Mouse (Mus musculus): ENCODE results near the gene Acox2. TPM values are rescaled to one million over a fixed set of nuclear protein-coding genes. Genes with fewer than 3 reads are reported as not detected.

Gene Acox2
- polyA plus RNA-seq, 1 experiment from 2014 or later = 74.1 TPM

DNA sequence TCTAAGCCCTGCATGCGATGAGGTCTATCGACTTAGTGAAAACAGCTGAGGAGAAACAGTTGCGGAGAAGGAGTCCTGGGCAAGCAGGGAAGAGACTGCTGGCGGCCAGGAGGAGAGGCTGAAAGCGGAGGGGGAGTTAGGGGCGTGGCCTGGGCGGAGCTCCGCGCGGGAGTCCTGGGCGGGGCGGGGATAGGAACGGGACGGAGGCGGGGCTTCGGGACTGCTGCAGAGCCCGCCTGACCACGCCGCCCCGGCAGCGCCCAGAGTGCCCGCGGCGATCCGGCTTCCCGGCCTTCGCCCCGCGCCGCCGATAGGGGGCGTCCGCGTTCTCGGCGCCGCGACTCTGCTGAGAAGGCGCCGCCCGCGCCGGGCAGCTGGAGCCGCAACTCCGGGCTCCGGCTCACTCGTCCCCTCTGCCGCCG is 45.3 kb downstream of the Acox2 start, which contains the start of gene Kctd6:
TSS of gene Kctd6 (plus strand) at position 338 of the 422 bp plus-strand sequence.
- ATAC-seq (ENCODE audit: low read depth) = peak; percentile 93
- 0% methylated on average over 19 of the region's 49 CpGs for WGBS (ENCODE audit: insufficient replicate concordance)
- Histone ChIP-seq H3K4me3 (ENCODE audit: low read depth, low read length) (peak within 1 kb of the TSS; percentile 83), H3K9me3 (replicated peaks; ENCODE audit: control insufficient read depth, low read length) (no peaks in the 10 kb centered on the region), H3K4me1 (ENCODE audit: control insufficient read depth, low read depth, low read length) (peaks cover 14% of the 10 kb centered on the region), H3K27ac (ENCODE audit: low read length) (peak within 1 kb of the TSS; percentile 93), H3K36me3 (ENCODE audit: control insufficient read depth, insufficient read depth) (no peaks in the 10 kb centered on the region), H3K9ac (ENCODE audit: low read depth, low read length) (peak within 1 kb of the TSS; percentile 92), H3K27me3 (ENCODE audit: control insufficient read depth, insufficient read depth, low read depth, low read length) (no peaks in the 10 kb centered on the region), H3K4me2 (ENCODE audit: low read depth, low read length) (peak within 1 kb of the TSS; percentile 96)

DNA sequence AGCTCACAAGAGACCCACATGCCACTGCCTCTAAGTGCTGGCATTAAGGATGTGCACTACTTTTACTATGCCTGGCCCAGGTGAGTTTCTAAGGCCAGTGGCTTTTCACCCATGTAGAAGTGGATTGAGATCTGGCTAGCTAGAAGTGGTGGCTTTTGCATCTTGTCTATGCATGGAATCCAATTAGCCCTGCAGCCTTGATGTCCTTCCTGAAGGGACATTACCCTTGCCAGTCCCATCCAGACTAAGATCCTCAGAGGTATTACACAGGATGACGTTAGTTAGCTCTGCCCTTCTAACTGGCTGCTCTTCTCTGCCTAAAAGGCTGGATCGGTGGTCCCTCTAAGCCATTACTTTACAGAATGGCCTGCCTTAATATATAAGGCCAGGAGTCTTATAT is 46.2 kb downstream of the Acox2 start:
- H3K36me3 ChIP-seq (ENCODE audit: control insufficient read depth, insufficient read depth) = no peaks in the 10 kb centered on the region
- no peak overlapping the region for H3K4me2 ChIP-seq (ENCODE audit: low read depth, low read length)
- H3K9ac ChIP-seq (ENCODE audit: low read depth, low read length) = no peak overlapping the region
- no peak overlapping the region for H3K4me3 ChIP-seq (ENCODE audit: low read depth, low read length)
- no peaks in the 10 kb centered on the region for H3K9me3 ChIP-seq (replicated peaks; ENCODE audit: control insufficient read depth, low read length)
- no peak overlapping the region for H3K27ac ChIP-seq (ENCODE audit: low read length)
- ATAC-seq (ENCODE audit: low read depth) = no peak
- no peaks in the 10 kb centered on the region for H3K27me3 ChIP-seq (ENCODE audit: control insufficient read depth, insufficient read depth, low read depth, low read length)
- H3K4me1 ChIP-seq (ENCODE audit: control insufficient read depth, low read depth, low read length) = peaks cover 14% of the 10 kb centered on the region
- WGBS (ENCODE audit: insufficient replicate concordance) = 68% methylated on average over 2 of the region's 2 CpGs

DNA sequence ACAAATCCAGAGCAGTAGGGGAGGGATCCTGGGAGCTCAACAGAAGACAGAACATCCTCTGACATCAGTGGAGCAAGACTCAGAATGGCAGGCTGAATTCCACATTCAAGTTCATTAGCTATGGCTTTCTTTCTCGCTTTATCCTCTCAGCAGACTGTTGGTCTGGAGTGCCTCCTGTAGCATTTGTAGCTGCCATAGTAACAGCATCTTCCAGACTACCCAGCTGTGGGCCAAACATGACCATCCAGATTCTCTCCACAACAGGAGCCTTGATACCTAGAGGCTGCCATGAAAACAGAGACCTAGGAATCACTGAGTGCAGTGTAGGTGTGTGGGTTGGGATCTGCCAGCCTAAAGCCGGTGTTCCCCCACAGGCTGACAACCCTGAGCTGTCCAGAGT is 49.3 kb downstream of the Acox2 start:
- no peaks in the 10 kb centered on the region for H3K27me3 ChIP-seq (ENCODE audit: control insufficient read depth, insufficient read depth, low read depth, low read length)
- no peaks in the 10 kb centered on the region for H3K36me3 ChIP-seq (ENCODE audit: control insufficient read depth, insufficient read depth)
- no peaks in the 10 kb centered on the region for H3K9me3 ChIP-seq (replicated peaks; ENCODE audit: control insufficient read depth, low read length)
- ATAC-seq (ENCODE audit: low read depth) = no peak
- H3K9ac ChIP-seq (ENCODE audit: low read depth, low read length) = no peak overlapping the region
- H3K4me3 ChIP-seq (ENCODE audit: low read depth, low read length) = no peak overlapping the region
- peaks cover 4% of the 10 kb centered on the region; the same call in 1 of the 2 replicates for H3K4me1 ChIP-seq (ENCODE audit: control insufficient read depth, low read depth, low read length)
- WGBS (ENCODE audit: insufficient replicate concordance) = 68% methylated on average over 2 of the region's 2 CpGs
- H3K4me2 ChIP-seq (ENCODE audit: low read depth, low read length) = no peak overlapping the region
- no peak overlapping the region for H3K27ac ChIP-seq (ENCODE audit: low read length)

DNA sequence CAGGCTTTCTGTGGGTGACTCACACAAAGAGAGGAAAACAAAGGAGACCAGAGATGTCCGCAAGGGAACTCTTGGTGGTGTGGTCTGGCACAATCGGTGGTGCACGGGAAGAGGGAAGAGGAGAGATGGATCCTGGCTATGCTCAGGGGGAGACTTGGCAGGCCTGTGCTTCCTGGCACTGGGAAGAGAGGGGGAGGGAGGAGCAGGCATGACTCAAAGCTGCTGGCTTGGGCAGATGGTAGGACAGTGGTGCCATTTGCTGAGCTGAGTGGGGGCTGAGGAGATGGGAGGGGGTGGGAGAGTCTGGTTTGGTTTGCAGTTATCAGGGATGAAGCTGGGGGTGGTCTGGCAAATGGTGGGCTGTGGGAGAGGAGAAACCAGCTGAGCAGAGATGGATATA is 50.3 kb downstream of the Acox2 start:
- no peaks in the 10 kb centered on the region for H3K9me3 ChIP-seq (replicated peaks; ENCODE audit: control insufficient read depth, low read length)
- WGBS (ENCODE audit: insufficient replicate concordance) = 71% methylated on average over 3 of the region's 3 CpGs
- no peak overlapping the region for H3K9ac ChIP-seq (ENCODE audit: low read depth, low read length)
- H3K36me3 ChIP-seq (ENCODE audit: control insufficient read depth, insufficient read depth) = no peaks in the 10 kb centered on the region
- no peak overlapping the region for H3K4me3 ChIP-seq (ENCODE audit: low read depth, low read length)
- ATAC-seq (ENCODE audit: low read depth) = no peak
- no peaks in the 10 kb centered on the region for H3K27me3 ChIP-seq (ENCODE audit: control insufficient read depth, insufficient read depth, low read depth, low read length)
- no peaks in the 10 kb centered on the region for H3K4me1 ChIP-seq (ENCODE audit: control insufficient read depth, low read depth, low read length)
- no peak overlapping the region for H3K4me2 ChIP-seq (ENCODE audit: low read depth, low read length)
- H3K27ac ChIP-seq (ENCODE audit: low read length) = no peak overlapping the region

DNA sequence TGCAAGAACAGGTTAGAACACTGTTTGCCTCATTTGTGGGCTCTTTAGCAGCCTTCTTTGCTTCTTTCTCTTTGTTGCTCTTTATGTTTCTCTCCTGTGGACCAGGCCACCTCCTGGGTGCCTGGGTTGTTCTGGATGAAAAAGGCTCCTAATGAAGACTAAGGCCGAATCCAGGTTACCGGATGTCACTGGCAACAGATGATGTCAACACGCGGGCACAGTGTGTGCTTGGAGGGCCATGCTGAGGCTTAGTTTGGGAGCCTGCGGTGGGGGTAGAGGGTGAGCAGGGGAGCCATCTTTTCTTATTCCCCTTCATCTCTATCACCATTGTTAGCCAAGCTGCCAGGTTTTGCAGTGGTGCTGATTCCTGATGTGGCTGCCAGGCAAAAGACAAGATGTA is 51.6 kb downstream of the Acox2 start:
- Histone ChIP-seq H3K9ac (ENCODE audit: low read depth, low read length) (no peak overlapping the region), H3K4me2 (ENCODE audit: low read depth, low read length) (no peak overlapping the region), H3K27ac (ENCODE audit: low read length) (no peak overlapping the region), H3K9me3 (replicated peaks; ENCODE audit: control insufficient read depth, low read length) (no peaks in the 10 kb centered on the region), H3K4me3 (ENCODE audit: low read depth, low read length) (no peak overlapping the region), H3K27me3 (ENCODE audit: control insufficient read depth, insufficient read depth, low read depth, low read length) (no peaks in the 10 kb centered on the region), H3K36me3 (ENCODE audit: control insufficient read depth, insufficient read depth) (no peaks in the 10 kb centered on the region), H3K4me1 (ENCODE audit: control insufficient read depth, low read depth, low read length) (no peaks in the 10 kb centered on the region)
- no peak for ATAC-seq (ENCODE audit: low read depth)
- 72% methylated on average over 5 of the region's 5 CpGs for WGBS (ENCODE audit: insufficient replicate concordance)

DNA sequence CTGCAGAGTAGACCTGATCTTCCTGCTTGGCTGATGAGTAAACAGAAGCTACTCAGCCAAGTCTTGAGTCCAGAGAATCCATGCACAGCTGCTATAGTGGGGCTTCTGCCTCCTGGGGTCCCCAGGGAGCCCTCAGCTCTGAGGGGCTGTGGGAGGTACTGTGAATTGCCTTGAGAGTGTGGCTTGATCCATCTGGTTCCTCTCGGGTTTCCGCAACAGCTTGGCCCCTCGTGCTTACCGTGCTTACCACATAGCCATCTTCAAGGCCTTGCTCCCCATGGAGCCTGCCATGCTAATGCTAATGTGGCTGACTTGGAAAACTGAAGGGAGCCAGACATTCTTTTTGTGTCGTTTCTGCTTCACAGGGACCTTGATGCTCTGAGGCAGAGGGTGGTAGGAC is 52.0 kb downstream of the Acox2 start:
- ATAC-seq (ENCODE audit: low read depth) = no peak
- H3K4me2 ChIP-seq (ENCODE audit: low read depth, low read length) = no peak overlapping the region
- WGBS (ENCODE audit: insufficient replicate concordance) = 58% methylated on average over 5 of the region's 5 CpGs

DNA sequence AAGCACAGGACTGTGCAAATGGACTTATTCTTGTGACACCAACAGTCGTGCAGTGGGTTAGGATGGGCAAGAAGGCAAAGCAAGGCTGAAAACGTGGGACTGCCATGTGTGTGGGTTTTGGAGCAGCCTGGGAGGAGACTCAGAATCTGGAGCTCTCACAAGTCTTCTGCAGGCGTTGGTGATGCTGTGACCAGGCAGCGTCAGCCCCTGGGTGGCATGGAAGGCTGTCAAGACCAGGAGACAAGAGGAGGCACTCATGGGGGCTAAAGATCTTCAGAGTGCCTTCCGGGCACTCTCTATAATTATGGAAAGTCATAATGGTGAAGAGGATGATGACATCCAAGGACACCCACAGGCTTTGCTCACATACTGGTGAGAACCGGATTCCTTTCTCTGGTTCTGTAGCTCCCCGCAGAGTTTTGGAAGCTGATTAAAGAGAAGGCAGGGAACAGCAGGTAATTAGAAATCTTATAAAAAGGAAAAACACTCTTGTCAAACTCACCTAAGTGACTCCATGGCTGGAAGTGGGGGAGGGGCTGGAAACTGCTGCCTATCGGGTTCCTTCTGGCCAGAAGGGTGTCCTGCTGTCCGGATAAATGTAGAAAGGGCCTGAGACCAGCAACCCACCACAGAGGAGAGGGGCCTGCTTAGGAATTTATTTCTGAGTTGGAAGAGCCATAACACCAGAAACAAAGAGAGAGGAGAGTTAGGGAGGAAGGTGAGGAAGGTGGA is 52.8 kb downstream of the Acox2 start:
- Histone ChIP-seq H3K9ac (ENCODE audit: low read depth, low read length) (no peak overlapping the region), H3K27ac (ENCODE audit: low read length) (no peak overlapping the region), H3K27me3 (ENCODE audit: control insufficient read depth, insufficient read depth, low read depth, low read length) (no peaks in the 10 kb centered on the region), H3K9me3 (replicated peaks; ENCODE audit: control insufficient read depth, low read length) (no peaks in the 10 kb centered on the region), H3K4me2 (ENCODE audit: low read depth, low read length) (no peak overlapping the region), H3K36me3 (ENCODE audit: control insufficient read depth, insufficient read depth) (no peaks in the 10 kb centered on the region), H3K4me1 (ENCODE audit: control insufficient read depth, low read depth, low read length) (no peaks in the 10 kb centered on the region; the same call in 1 of the 2 replicates), H3K4me3 (ENCODE audit: low read depth, low read length) (no peak overlapping the region)
- 54% methylated on average over 9 of the region's 9 CpGs for WGBS (ENCODE audit: insufficient replicate concordance)
- ATAC-seq (ENCODE audit: low read depth) = no peak

More for the DNA sequence above, 52.0 kb downstream of the Acox2 start:
- Histone ChIP-seq H3K4me3 (ENCODE audit: low read depth, low read length) (no peak overlapping the region), H3K27ac (ENCODE audit: low read length) (no peak overlapping the region), H3K4me1 (ENCODE audit: control insufficient read depth, low read depth, low read length) (no peaks in the 10 kb centered on the region), H3K36me3 (ENCODE audit: control insufficient read depth, insufficient read depth) (no peaks in the 10 kb centered on the region), H3K9ac (ENCODE audit: low read depth, low read length) (no peak overlapping the region), H3K27me3 (ENCODE audit: control insufficient read depth, insufficient read depth, low read depth, low read length) (no peaks in the 10 kb centered on the region), H3K9me3 (replicated peaks; ENCODE audit: control insufficient read depth, low read length) (no peaks in the 10 kb centered on the region)

DNA sequence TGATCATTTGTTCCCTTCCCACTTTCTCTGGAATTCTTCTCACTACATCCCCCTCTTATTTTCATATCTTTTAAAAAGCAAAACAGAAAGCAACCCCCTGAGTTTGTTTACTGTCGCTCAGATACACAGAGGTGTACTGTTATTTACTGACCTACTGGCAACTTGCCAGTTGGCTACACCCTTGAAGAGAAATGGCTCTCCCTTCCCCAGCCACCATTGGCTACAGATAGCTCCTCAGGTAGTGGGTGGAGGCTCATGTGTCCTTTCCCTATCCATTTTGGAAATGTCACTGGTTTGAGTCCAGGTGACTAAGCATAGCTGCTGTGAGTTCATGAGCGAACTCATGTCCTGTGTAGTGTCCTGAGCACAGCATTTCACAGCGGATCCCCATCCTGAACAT is 57.4 kb downstream of the Acox2 start:
- Histone ChIP-seq H3K9me3 (replicated peaks; ENCODE audit: control insufficient read depth, low read length) (no peaks in the 10 kb centered on the region), H3K9ac (ENCODE audit: low read depth, low read length) (no peak overlapping the region), H3K4me1 (ENCODE audit: control insufficient read depth, low read depth, low read length) (no peaks in the 10 kb centered on the region; the same call in 1 of the 2 replicates), H3K4me2 (ENCODE audit: low read depth, low read length) (no peak overlapping the region), H3K27ac (ENCODE audit: low read length) (no peak overlapping the region), H3K4me3 (ENCODE audit: low read depth, low read length) (no peak overlapping the region), H3K27me3 (ENCODE audit: control insufficient read depth, insufficient read depth, low read depth, low read length) (no peaks in the 10 kb centered on the region), H3K36me3 (ENCODE audit: control insufficient read depth, insufficient read depth) (no peaks in the 10 kb centered on the region)
- WGBS (ENCODE audit: insufficient replicate concordance) = 49% methylated on average over 3 of the region's 3 CpGs
- no peak for ATAC-seq (ENCODE audit: low read depth)

DNA sequence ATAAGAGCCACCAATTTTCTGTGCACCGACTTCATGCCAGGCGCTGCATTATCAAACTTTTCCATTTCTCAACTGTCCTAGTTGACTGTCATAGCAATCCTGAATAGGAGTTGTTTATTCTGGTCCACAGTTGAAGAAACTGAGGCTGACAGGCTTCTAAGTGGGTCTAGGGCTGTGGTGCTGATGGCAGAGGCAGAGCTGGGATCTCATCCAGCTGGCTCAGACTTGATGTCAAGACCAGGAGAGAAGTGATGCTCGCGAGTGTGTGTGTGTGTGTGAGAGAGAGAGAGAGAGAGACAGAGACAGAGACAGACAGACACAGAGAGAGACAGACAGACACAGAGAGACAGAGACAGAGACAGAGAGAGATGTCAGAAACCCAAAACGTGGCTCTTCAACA is 58.4 kb downstream of the Acox2 start:
- Histone ChIP-seq H3K4me3 (ENCODE audit: low read depth, low read length) (no peak overlapping the region), H3K9me3 (replicated peaks; ENCODE audit: control insufficient read depth, low read length) (no peaks in the 10 kb centered on the region), H3K4me1 (ENCODE audit: control insufficient read depth, low read depth, low read length) (no peaks in the 10 kb centered on the region; the same call in 1 of the 2 replicates), H3K27ac (ENCODE audit: low read length) (no peak overlapping the region), H3K27me3 (ENCODE audit: control insufficient read depth, insufficient read depth, low read depth, low read length) (no peaks in the 10 kb centered on the region), H3K9ac (ENCODE audit: low read depth, low read length) (no peak overlapping the region), H3K36me3 (ENCODE audit: control insufficient read depth, insufficient read depth) (no peaks in the 10 kb centered on the region), H3K4me2 (ENCODE audit: low read depth, low read length) (no peak overlapping the region)
- no peak for ATAC-seq (ENCODE audit: low read depth)
- WGBS (ENCODE audit: insufficient replicate concordance) = 73% methylated on average over 5 of the region's 5 CpGs

Measured in liver, embryonic 16.5 days (tissue).